Mouse (Mus musculus) kidney, adult 2 months (tissue): Measurements from ENCODE around the gene Lrrfip1. TPM values are rescaled to one million over a fixed set of nuclear protein-coding genes. Genes with fewer than 3 reads are reported as not detected.

Experiments used
- DNase-seq: peaks from one replicate; pipeline ENCODE4 v3.0.0; 2021
- H3K27ac ChIP-seq: fragments of 200-500 bp; 2 replicates; pipeline ENCODE4 v1.5.1; 2012; ENCODE audit warnings: low read depth, low read length, control low read depth, inconsistent platforms; ENCODE audit not compliant: insufficient read depth
- H3K27me3 ChIP-seq: fragments of 200-500 bp; replicated peaks from 2 replicates; pipeline ENCODE4 v1.6.1; 2012; ENCODE audit warnings: mild to moderate bottlenecking, moderate library complexity, low read length, inconsistent platforms; ENCODE audit not compliant: control insufficient read depth, insufficient read depth
- H3K36me3 ChIP-seq: fragments of 200-500 bp; 2 replicates; pipeline ENCODE4 v1.6.1; 2012; ENCODE audit warnings: mild to moderate bottlenecking, moderate library complexity, low read length, inconsistent platforms; ENCODE audit not compliant: control insufficient read depth, insufficient read depth
- H3K4me1 ChIP-seq: fragments of 200-500 bp; 2 replicates; pipeline ENCODE4 v1.6.1; 2011; ENCODE audit warnings: low read length; ENCODE audit not compliant: control insufficient read depth, insufficient read depth
- H3K4me3 ChIP-seq: fragments of 200-500 bp; 2 replicates; pipeline ENCODE4 v1.5.1; 2011; ENCODE audit warnings: mild to moderate bottlenecking, low read depth, low read length, control low read depth; ENCODE audit not compliant: insufficient read depth
- CTCF ChIP-seq: fragments of 200-500 bp; conservative IDR thresholded peaks from 2 replicates; pipeline ENCODE4 v1.5.1; 2011; ENCODE audit warnings: low read depth, mild to moderate bottlenecking, control low read depth, low read length, moderate library complexity, mixed read lengths; ENCODE audit not compliant: insufficient read depth, insufficient read length
- POLR2A ChIP-seq: fragments of 200-500 bp; IDR thresholded peaks from one replicate; pipeline ENCODE4 v1.6.1; 2011; ENCODE audit warnings: low read depth, low read length, control low read depth
- WGBS: fragments of 180-500 bp; shearing (Covaris S2); methylation state at CpG from one replicate; pipeline ENCODE4 v1.1.7; 2018; 5-methylcytosine and 5-hydroxymethylcytosine counted together
- polyA plus RNA-seq: library from polyadenylated mRNA; depleted of rRNA; stranded (reverse); fragments of >200 nt; gene quantifications from 2 replicates; pipeline ENCODE4 v1.2.3, GENCODE M21; 2012

Gene Lrrfip1
- polyA plus RNA-seq, 1 experiment: 11.4 TPM

DNA sequence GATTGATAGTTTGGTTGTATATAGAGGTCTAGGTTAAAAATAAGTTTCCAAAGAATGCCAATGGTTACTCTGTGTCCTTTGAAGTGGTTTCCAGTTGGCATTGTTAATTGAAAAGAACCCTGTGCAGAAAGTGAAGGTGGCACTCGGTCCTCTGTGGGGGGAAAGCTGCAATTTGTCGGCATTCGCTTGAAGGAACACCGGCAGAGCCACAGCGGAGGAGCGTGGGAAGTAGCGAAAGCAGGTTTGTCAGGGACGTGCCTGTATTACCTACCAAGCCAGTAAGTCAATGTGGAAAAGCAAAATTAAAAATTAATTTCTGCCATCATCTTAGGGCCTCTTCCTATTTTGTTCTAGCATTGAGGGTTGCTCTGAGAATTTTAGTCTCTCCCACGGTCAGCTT lies 8.2 kb downstream of the Lrrfip1 start:
- Histone ChIP-seq H3K27ac (no peak overlapping the region), H3K4me1 (no peaks in the 10 kb centered on the region), H3K27me3 (no peaks in the 10 kb centered on the region), H3K36me3 (no peaks in the 10 kb centered on the region), H3K4me3 (no peak overlapping the region)
- WGBS: 79% methylated on average over 9 of the region's 9 CpGs
- TF ChIP-seq POLR2A (no peak), CTCF (no peak)
- no peak for DNase-seq

DNA sequence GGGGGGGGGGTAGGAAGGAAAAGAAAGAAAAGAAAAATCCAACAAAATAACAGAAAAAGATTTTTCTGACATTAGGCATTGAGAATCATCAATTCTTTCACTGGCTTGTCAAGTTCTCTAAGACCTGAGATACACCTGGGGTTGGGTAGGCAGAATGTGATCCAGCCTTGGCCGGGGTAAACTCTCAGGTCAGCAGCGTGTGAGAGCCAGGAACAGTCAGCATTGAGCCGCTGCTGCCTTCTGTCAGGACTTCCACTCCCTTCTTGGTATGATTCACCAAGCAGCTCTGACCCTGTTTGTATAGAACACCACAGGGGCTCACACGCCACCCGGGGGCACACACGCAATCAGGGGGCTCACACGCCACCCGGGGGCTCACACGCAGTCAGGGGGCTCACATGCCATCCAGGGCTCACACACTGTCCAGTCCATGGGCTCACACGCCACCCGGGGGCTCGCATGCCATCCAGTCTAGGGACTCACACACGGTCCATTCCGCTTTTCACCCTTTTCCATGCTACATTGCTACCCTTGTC lies 9.7 kb downstream of the Lrrfip1 start:
- Histone ChIP-seq H3K27me3 (no peaks in the 10 kb centered on the region), H3K36me3 (no peaks in the 10 kb centered on the region), H3K27ac (no peak overlapping the region), H3K4me1 (no peaks in the 10 kb centered on the region), H3K4me3 (no peak overlapping the region)
- no peak for TF ChIP-seq POLR2A
- TF ChIP-seq CTCF: no peak
- 93% methylated on average over 14 of the region's 14 CpGs for WGBS
- DNase-seq: no peak

DNA sequence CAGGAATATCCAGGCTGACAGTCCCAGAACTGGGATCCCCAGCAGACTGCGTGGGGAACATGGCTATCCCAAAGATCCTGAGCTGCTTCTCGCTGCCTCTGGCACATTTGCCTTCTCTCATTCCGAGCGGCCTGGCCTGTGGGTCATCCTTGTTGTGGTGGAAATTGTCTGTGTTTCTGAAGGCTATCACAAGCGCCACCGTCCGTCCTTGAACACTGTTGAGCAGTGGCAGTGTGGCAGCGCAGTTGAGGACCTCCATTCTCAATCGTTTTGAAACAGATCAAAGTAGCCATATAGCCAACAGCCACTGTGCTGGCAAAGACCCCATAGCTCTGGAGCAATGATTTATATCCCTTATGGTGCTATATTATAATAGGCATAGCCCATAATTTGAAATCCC lies 10.2 kb downstream of the Lrrfip1 start:
- Histone ChIP-seq H3K36me3 (no peaks in the 10 kb centered on the region), H3K27ac (no peak overlapping the region), H3K4me1 (no peaks in the 10 kb centered on the region), H3K4me3 (no peak overlapping the region), H3K27me3 (no peaks in the 10 kb centered on the region)
- no peak for DNase-seq
- WGBS: 92% methylated on average over 9 of the region's 9 CpGs
- TF ChIP-seq POLR2A (no peak), CTCF (no peak)

DNA sequence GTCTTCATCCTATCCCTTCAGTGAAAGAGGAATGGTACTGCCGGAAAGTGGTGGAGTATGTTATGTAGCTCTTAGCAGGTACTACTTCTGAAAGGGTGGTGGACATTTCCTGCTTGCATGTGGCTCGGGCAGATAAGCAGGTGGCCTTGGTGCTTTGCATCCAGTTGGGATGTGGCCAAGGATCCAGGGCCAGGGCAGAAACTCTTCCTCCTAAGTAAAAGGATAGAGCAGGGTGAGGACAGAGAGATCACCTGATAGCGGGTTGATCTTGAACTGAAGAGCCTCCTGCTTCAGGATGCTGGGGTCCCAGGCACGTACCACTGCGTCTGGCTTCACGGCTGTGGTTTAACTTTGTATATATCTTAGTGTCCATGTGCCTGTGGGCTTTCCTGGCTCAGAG lies 10.7 kb downstream of the Lrrfip1 start:
- H3K27ac ChIP-seq: no peak overlapping the region
- H3K36me3 ChIP-seq: no peaks in the 10 kb centered on the region
- no peak for TF ChIP-seq CTCF
- TF ChIP-seq POLR2A: no peak
- WGBS: 84% methylated on average over 6 of the region's 6 CpGs
- no peak for DNase-seq
- no peaks in the 10 kb centered on the region for H3K4me1 ChIP-seq
- no peak overlapping the region for H3K4me3 ChIP-seq
- no peaks in the 10 kb centered on the region for H3K27me3 ChIP-seq

DNA sequence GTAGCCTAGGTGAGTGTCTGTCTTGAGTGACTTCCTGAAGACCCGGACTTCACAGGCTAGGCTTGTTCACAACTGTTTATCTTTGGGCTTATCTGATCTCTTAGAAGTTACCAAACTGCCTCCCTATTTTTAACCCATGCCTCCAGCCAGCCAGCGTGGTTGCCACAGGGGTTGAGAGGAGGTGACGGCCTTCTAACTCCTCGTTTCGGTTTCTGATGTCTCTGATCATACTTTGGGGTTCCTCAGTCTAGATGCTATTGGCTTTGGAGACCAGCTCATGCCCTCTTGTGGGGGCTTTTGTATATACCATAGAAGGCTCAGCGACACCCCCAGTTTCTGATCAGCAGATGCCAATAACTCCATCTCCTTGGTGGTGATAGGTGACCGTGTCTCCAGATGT lies 11.7 kb downstream of the Lrrfip1 start:
- no peak overlapping the region for H3K27ac ChIP-seq
- H3K4me1 ChIP-seq: no peaks in the 10 kb centered on the region
- no peaks in the 10 kb centered on the region for H3K27me3 ChIP-seq
- WGBS: 87% methylated on average over 7 of the region's 7 CpGs
- DNase-seq: no peak
- H3K4me3 ChIP-seq: no peak overlapping the region
- TF ChIP-seq POLR2A (no peak), CTCF (no peak)
- H3K36me3 ChIP-seq: no peaks in the 10 kb centered on the region

DNA sequence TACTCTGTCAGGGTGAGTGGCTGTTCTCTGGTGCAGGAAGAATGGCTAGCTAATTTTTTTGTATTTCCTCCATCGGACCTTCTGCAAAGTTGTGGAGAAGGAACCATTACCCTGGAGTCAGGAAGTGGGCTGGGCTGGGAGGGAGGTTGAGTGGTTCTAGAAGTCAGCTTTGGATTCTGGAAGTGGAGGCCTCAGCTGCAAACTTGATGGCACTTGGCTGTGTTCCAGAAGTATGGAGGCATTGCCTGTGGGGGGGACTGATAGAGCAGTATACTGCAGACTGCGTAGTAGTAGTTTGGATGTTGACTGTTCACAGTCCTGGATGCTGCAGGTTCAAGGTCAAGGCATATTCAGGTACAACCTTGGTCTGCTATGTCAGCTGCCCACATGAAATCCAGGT lies 12.2 kb downstream of the Lrrfip1 start:
- H3K36me3 ChIP-seq: no peaks in the 10 kb centered on the region
- H3K4me1 ChIP-seq: no peaks in the 10 kb centered on the region
- TF ChIP-seq POLR2A (no peak), CTCF (no peak)
- WGBS: 75% methylated on average over 2 of the region's 2 CpGs
- no peak overlapping the region for H3K27ac ChIP-seq
- DNase-seq: no peak
- no peaks in the 10 kb centered on the region for H3K27me3 ChIP-seq
- no peak overlapping the region for H3K4me3 ChIP-seq

DNA sequence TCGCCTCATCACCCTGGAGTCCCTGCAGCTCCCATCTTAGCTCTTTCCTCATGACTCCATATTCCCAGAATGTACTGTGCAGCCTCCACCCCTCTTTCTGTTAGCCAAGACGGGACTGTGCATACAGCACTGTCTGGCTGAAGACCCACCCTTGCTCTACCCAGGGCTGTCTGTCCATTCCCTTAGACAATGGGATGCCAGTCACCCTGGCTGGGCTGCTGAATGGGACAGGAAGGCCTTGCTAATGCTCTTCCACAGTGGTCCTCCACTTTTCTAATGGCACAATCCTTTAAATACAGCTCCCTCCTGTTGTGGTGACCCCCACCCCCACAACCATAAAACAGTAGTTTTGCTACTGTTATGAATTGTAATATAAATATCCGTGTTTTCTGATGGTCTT lies 12.8 kb downstream of the Lrrfip1 start:
- 85% methylated on average over 3 of the region's 3 CpGs for WGBS
- no peaks in the 10 kb centered on the region for H3K36me3 ChIP-seq
- no peak overlapping the region for H3K4me3 ChIP-seq
- DNase-seq: no peak
- H3K27ac ChIP-seq: no peak overlapping the region
- no peaks in the 10 kb centered on the region for H3K4me1 ChIP-seq
- no peaks in the 10 kb centered on the region for H3K27me3 ChIP-seq
- TF ChIP-seq POLR2A: no peak
- TF ChIP-seq CTCF: no peak
